Mouse (Mus musculus) myocyte (in vitro differentiated cells): ENCODE data around the gene Dach1.

ENCODE experiments used
- MAX ChIP-seq: IDR thresholded peaks from one replicate; pipeline ENCODE4 v1.6.1; 2011; ENCODE audit warnings: low read depth, mild to moderate bottlenecking, control low read depth
- MYOD1 ChIP-seq, 3 experiments: IDR thresholded peaks; one replicate each; pipeline ENCODE4 v1.6.1; 2011; ENCODE audit warnings: control low read depth in 2 of 3, low read depth in 2 of 3, mild to moderate bottlenecking in 2 of 3, moderate library complexity in 1 of 3; ENCODE audit not compliant: insufficient read length in 2 of 3, control insufficient read depth in 1 of 3
- POLR2A ChIP-seq: IDR thresholded peaks from one replicate; pipeline ENCODE4 v1.6.1; 2011; ENCODE audit warnings: low read depth, mild to moderate bottlenecking, control low read depth, moderate library complexity; ENCODE audit not compliant: insufficient read length
- POLR2AphosphoS2 ChIP-seq: IDR thresholded peaks from one replicate; pipeline ENCODE4 v1.6.1; 2011; ENCODE audit warnings: low read depth, control low read depth; ENCODE audit not compliant: insufficient read length
- TCF12 ChIP-seq: IDR thresholded peaks from one replicate; pipeline ENCODE4 v1.6.1; 2011; ENCODE audit warnings: mild to moderate bottlenecking, control low read depth; ENCODE audit not compliant: poor library complexity, insufficient read depth, severe bottlenecking
- TCF3 ChIP-seq: IDR thresholded peaks from one replicate; pipeline ENCODE4 v1.6.1; 2011; ENCODE audit warnings: low read depth, control low read depth; ENCODE audit not compliant: insufficient read length
- USF1 ChIP-seq: IDR thresholded peaks from one replicate; pipeline ENCODE4 v1.6.1; 2011; ENCODE audit warnings: low read depth, mild to moderate bottlenecking, control low read depth, moderate library complexity

DNA sequence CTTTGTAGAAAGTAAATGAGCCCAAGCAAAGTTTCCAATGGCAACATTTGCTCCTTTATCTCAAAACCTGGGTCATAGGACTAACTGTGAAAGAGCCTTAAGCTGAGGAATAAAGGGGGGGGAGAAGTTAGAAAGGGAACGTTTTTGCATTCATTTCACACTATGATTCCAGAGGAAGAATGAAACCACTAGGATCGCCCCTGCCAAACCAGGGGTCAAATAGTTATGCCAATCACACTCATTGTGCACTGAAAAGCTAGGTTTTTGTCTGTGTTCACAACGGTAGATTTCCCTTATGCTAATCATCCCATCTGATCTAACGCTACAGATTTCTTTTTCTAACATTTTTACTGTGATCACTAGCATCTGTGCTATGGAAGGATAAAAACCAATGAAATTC is 415.2 kb downstream of the Dach1 start:
- no peak for TF ChIP-seq TCF3
- TF ChIP-seq POLR2A, result no peak
- TF ChIP-seq MYOD1 (IDR thresholded peaks at IDR 0.05; ENCODE audit: control insufficient read depth in 1 of 3, insufficient read length in 2 of 3, low read depth in 2 of 3), result no peak
- TF ChIP-seq USF1, result no peak
- no peak for TF ChIP-seq POLR2AphosphoS2
- TF ChIP-seq MAX, result no peak
- TF ChIP-seq TCF12, result no peak
